Comparison of ENCODE assay signal across 19 mouse cellular contexts in the genomic region with DNA sequence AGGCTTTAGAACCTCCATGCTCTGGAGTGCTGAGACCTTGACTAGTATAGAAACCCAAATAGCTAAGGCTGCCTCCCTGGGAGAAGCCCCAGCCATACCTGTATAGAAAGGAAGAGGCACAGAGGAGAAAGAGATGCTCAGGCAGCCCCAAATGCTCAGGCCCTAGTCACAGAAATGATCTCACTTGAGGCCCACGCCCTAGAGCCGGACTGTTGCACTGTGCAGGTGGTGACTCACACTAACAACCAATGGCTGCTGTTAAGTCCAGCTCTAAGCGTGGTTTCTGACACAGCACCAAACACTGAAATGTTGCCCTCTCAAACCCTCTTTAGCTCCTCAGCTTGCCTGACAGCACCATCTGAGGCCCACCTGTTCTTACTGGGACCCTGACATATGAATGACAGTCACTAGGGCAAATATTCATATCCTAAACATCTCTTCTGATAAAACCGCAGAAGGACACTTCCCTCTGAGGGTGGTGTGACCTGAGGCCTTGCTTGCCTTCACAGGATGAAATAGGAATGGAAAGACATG.
DNase-seq lines count a peak whose midpoint lies in the region; ATAC-seq lines count a peak whose summit lies in the region.
"Had no signal": no experiment of that assay in that cellular context is flagged by ENCODE, and none has a peak within 500 bp of the region (broad histone marks: within the 10 kb centered on the region; RNA-seq: fewer than 3 reads in every experiment).

No protein-coding gene starts in this region.

- H3K9ac ChIP-seq in liver, embryonic 13.5 days, result no peak overlapping the region
- no peak overlapping the region for H3K9ac ChIP-seq in liver, embryonic 11.5 days (ENCODE audit: low read depth, low read length)
- no peak overlapping the region for H3K9ac ChIP-seq in liver, embryonic 15.5 days
- H3K9ac ChIP-seq: kidney, embryonic 15.5 days; lung, embryonic 14.5 days had no signal

- H3K4me1 ChIP-seq in liver, embryonic 13.5 days (replicated peaks), result peaks cover 11% of the 10 kb centered on the region
- H3K4me1 ChIP-seq in liver, embryonic 11.5 days (replicated peaks; ENCODE audit: control insufficient read depth, insufficient read depth, low read length), result no peaks in the 10 kb centered on the region
- peaks cover 14% of the 10 kb centered on the region for H3K4me1 ChIP-seq in liver, embryonic 15.5 days (replicated peaks)
- H3K4me1 ChIP-seq: embryonic facial prominence, embryonic 10.5 days; kidney, embryonic 15.5 days; midbrain, embryonic 10.5 days had no signal

- no peaks in the 10 kb centered on the region for H3K36me3 ChIP-seq in liver, embryonic 13.5 days
- H3K36me3 ChIP-seq in liver, embryonic 11.5 days (ENCODE audit: control insufficient read depth, insufficient read depth, low read length), result no peaks in the 10 kb centered on the region
- H3K36me3 ChIP-seq in liver, embryonic 15.5 days (replicated peaks), result no peaks in the 10 kb centered on the region
- H3K36me3 ChIP-seq: embryonic facial prominence, embryonic 10.5 days; midbrain, embryonic 10.5 days had no signal

- 52% methylated on average over 4 of the region's 4 CpGs for WGBS in liver, embryonic 13.5 days (ENCODE audit: insufficient replicate concordance)
- 77% methylated on average over 4 of the region's 4 CpGs for WGBS in liver, embryonic 11.5 days
- 56% methylated on average over 4 of the region's 4 CpGs for whole genome bisulfite sequencing in liver, embryonic 15.5 days (ENCODE audit: insufficient replicate concordance)

- peak; percentile 53 for DNase-seq in adrenal gland, adult 2 months
- DNase-seq in adrenal gland, postnatal 4 days (ENCODE audit: low spot score in 2 of 2), result no peak
- DNase-seq in liver, embryonic 13.5 days, result no peak
- no peak for DNase-seq in liver, embryonic 11.5 days (ENCODE audit: low spot score)
- peak; percentile 29 to 32 for DNase-seq in adrenal gland, postnatal 36 days
- no peak for DNase-seq in kidney, adult 18-20 months
- no peak for DNase-seq in testis, postnatal 10 days (ENCODE audit: low spot score)
- DNase-seq: cerebellum, adult 8-10 months; heart, postnatal 10 days; lung, embryonic 14.5 days; right cerebral cortex, postnatal 4 days; thymus, postnatal 36 days had no signal

- peak; percentile 63; the same call in 1 of the 2 replicates for ATAC-seq in liver, embryonic 13.5 days (ENCODE audit: low read depth)
- no peak for ATAC-seq in liver, embryonic 11.5 days (replicated peaks; ENCODE audit: low FRiP score)
- ATAC-seq in liver, embryonic 15.5 days (ENCODE audit: insufficient read depth), result peak; percentile 49
- ATAC-seq: forebrain, embryonic 14.5 days had no signal

- H3K27ac ChIP-seq in liver, embryonic 13.5 days, result no peak overlapping the region
- H3K27ac ChIP-seq in liver, embryonic 11.5 days (ENCODE audit: low read depth, low read length), result no peak overlapping the region
- H3K27ac ChIP-seq in liver, embryonic 15.5 days (replicated peaks), result no peak overlapping the region
- H3K27ac ChIP-seq: embryonic facial prominence, embryonic 10.5 days; kidney, embryonic 15.5 days; macrophage; midbrain, embryonic 10.5 days had no signal

- H3K4me3 ChIP-seq in liver, embryonic 13.5 days (replicated peaks), result no peak overlapping the region
- no peak overlapping the region for H3K4me3 ChIP-seq in liver, embryonic 11.5 days (ENCODE audit: low read depth, low read length)
- H3K4me3 ChIP-seq in liver, embryonic 15.5 days (replicated peaks), result no peak overlapping the region
- H3K4me3 ChIP-seq: embryonic facial prominence, embryonic 10.5 days; kidney, embryonic 15.5 days; midbrain, embryonic 10.5 days had no signal

- H3K9me3 ChIP-seq in liver, embryonic 13.5 days (replicated peaks), result no peaks in the 10 kb centered on the region
- H3K9me3 ChIP-seq in liver, embryonic 11.5 days (ENCODE audit: control insufficient read depth, low read length), result no peaks in the 10 kb centered on the region
- H3K9me3 ChIP-seq in liver, embryonic 15.5 days (replicated peaks), result no peaks in the 10 kb centered on the region
- H3K9me3 ChIP-seq: embryonic facial prominence, embryonic 10.5 days; kidney, embryonic 15.5 days; midbrain, embryonic 10.5 days had no signal

- H3K27me3 ChIP-seq in liver, embryonic 13.5 days, result no peaks in the 10 kb centered on the region
- no peaks in the 10 kb centered on the region for H3K27me3 ChIP-seq in liver, embryonic 11.5 days (replicated peaks; ENCODE audit: control insufficient read depth, insufficient read depth, low read length)
- H3K27me3 ChIP-seq in liver, embryonic 15.5 days, result 0 out of 2 replicates have a peak, but pooled peaks cover 3% of the 10 kb centered on the region
- H3K27me3 ChIP-seq: kidney, embryonic 15.5 days had no signal

- no peak overlapping the region for H3K4me2 ChIP-seq in liver, embryonic 13.5 days
- no peak overlapping the region for H3K4me2 ChIP-seq in liver, embryonic 11.5 days
- no peak overlapping the region for H3K4me2 ChIP-seq in liver, embryonic 15.5 days
- H3K4me2 ChIP-seq: heart, embryonic 11.5 days; kidney, embryonic 15.5 days; lung, embryonic 14.5 days had no signal

Comparison
In these comparisons a context has a peak if more than half of its experiments do, and no peak if none do; other contexts are left out.
1. DNase-seq: peak in adrenal gland, adult 2 months (single experiment) and adrenal gland, postnatal 36 days (2 of 2); none in adrenal gland, postnatal 4 days (0 of 2), liver, embryonic 13.5 days (single experiment), liver, embryonic 11.5 days (single experiment), kidney, adult 18-20 months (single experiment) and testis, postnatal 10 days (single experiment).